Mouse (Mus musculus): ENCODE measurements around the gene E130308A19Rik. TPM values are rescaled to one million over a fixed set of nuclear protein-coding genes. Genes with fewer than 3 reads are reported as not detected.

Gene E130308A19Rik
- total RNA-seq, 2 experiments from 2014 or later = 10.2 to 15.0 TPM

DNA sequence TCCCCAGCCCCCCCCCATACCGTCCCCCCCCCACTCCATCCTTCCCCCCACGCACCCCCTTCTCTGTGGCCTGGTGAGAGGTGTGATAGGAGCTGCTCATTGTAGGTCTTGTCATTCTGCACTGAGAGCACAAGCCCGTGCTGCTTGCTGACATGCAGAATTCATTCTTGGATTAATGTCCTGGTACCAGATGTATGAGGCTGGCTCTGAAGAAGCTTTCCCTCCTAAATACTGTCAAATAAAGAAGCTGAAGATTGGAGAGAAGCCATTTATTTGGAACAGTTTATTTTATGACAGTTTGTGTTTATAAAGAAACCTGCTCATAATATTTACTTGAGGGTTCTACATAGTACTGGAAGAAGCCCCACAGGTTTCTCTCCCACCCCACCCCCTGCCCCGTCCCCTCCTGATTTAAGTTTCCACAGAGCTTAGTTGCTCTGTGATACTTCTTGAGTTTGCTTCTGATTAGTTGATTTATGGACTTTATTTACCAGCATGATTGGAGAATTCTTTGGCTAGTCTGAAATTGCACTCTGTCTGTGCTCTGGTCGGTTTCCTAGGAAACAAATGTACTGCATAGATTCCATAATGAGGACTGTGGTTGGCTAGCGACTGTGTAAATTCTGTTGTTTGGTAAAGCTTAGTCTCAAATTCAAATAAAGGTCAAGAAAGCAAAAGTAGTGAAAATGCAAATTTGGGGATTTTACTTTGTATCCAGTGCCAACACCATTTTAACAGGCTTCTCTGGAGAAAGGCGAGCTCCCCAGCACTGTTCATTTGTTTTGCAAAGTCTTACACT lies 3.3 kb downstream of the E130308A19Rik start:
- intact Hi-C loops (cut with DNase I) = loop anchor here (5.0 kb wide), 3 partner anchors 128 to 248 kb away; no protein-coding TSS in a partner anchor
- DNase-seq (ENCODE audit: low spot score in 2 of 2) = no peak

DNA sequence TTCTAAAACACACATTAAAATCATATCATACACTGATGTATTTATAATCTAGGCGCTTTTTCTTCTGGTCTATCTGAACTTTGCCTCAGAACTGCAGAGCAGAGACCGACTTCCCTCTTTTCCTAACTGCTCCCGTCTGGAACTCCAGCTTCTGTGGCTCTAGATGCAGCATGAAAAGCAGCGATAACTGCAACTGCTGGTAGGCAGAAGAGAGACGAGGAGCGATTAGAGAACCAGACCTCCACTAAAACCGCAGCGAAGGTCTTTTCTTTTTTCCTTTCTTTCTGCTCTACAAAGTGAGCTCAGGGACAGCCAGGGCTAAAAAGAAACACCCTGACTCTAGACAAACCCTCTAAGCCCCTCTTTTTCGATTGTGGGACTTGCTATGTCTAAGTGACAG lies 4.1 kb downstream of the E130308A19Rik start:
- DNase-seq (ENCODE audit: low spot score in 2 of 2) = no peak
- intact Hi-C loops (cut with DNase I) = no loop called here

DNA sequence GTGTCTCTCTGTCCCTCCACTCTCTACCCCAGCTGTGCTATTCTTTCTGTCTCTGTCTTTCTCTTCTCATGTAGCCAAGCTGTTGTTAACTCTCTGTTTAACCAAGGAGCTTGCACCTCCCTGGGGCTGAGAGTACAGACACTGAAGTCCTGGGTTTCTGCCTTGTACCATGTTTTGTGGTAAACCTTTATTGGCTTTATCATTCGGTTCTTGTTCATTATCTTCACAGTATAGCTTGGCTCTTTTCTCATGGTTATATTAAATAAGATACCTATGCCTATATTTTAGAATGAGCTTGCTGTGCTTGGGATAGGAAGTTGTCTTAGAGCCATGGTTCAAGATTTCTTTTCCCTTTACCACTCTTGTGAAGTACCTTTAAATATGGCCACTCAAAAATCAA lies 8.5 kb downstream of the E130308A19Rik start:
- DNase-seq (ENCODE audit: low spot score in 2 of 2) = no peak
- intact Hi-C loops (cut with DNase I) = no loop called here

DNA sequence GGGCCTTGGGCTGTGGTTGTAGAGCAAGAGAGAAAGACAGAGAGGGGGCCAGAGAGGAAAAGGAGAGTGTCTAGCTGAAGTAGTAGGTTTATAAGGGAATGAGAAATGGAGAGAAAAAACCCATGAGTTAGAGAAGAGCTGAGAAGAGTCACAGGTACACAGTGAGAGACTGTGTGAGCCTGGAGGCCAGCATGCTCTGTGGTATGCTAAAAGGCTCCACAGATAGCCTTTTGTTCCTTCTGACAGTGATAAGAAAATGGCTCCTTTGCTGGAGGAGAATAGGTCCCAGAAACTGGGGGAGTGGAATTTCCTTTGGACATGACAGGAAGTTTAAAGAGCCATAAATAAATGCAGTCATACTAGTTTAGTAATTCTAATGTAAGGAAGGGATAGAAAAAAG lies 13.2 kb downstream of the E130308A19Rik start:
- DNase-seq (ENCODE audit: low spot score in 2 of 2) = no peak

DNA sequence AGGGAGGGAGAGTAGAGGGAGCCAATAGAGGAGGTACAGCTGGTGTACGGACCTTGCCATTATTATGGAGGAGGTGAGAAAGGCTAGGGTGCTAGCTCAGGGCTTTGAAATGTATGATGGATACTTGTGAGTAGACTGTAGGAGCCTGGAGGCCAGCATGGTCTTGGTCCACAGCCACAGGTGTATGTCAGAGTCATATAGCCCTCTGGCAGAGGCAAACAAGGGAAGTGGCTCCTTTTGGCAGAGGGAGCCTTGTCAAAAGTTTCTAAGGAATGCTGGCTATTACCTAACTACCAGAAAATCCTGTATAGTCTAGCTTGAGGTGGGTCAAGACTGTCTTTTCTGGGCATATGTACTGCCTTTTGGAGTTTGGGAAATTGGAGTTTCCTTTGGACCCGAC lies 14.7 kb downstream of the E130308A19Rik start:
- intact Hi-C loops (cut with DNase I) = no loop called here
- no peak for DNase-seq (ENCODE audit: low spot score in 2 of 2)

More for the DNA sequence above, 13.2 kb downstream of the E130308A19Rik start:
- intact Hi-C loops (cut with DNase I) = no loop called here

DNA sequence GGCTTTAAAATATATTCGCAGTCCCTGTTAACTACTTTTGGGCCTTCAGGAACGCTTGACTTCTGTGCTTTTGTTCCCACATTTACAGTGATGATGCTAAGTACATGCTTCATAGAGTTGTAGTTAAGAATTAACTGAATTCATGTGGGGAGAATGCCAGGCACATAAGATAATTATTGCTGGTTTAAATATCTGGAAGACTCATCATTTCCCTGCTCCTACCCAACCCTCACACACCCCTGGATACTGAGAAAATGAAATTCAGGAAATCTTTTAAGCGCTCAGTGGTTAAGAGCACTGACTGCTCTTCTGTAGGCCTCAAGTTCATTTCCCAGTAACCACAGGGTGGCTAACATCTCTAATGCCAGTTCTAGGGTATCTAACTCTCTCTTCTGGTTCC lies 16.0 kb downstream of the E130308A19Rik start:
- no peak for DNase-seq (ENCODE audit: low spot score in 2 of 2)
- intact Hi-C loops (cut with DNase I) = no loop called here

DNA sequence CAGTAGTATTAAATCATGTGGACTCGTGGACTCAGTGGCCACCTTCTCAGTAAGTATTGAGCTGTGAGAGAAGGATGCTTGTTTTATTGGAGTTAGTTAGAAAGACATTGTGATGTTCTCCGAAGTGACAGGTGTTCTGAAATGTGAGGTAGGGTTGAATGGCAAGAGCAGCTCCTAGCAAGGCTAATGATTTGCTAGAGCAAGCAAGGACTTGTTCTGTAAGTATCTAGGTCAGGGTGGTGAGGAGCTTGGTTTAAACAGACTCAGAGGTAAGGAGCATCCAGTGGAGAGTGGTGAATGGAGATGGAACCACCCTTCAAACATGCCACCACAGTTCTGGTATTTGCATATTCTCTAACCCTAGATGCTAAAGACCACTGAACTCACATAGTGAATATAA lies 16.6 kb downstream of the E130308A19Rik start:
- intact Hi-C loops (cut with DNase I) = no loop called here
- no peak for DNase-seq (ENCODE audit: low spot score in 2 of 2)

DNA sequence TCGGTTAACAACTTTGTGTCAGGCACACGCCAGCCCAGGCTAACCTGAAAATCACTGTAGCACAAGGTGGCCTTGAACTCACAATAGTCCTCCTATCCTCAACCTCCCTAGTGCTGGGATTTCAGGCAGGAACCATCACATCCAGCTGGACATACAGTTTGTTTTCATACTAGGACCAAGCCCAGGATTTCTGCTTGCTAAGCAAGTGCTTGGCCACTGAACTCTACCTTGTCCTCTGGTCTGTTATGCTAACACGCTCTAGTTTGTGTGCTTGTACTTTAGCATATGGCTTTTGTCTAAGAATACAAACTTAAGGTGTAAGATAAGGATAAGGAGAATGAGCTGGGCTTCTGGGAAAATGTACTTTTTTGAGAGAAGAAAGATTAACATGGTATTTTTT lies 18.4 kb downstream of the E130308A19Rik start:
- intact Hi-C loops (cut with DNase I) = no loop called here
- no peak for DNase-seq (ENCODE audit: low spot score in 2 of 2)

DNA sequence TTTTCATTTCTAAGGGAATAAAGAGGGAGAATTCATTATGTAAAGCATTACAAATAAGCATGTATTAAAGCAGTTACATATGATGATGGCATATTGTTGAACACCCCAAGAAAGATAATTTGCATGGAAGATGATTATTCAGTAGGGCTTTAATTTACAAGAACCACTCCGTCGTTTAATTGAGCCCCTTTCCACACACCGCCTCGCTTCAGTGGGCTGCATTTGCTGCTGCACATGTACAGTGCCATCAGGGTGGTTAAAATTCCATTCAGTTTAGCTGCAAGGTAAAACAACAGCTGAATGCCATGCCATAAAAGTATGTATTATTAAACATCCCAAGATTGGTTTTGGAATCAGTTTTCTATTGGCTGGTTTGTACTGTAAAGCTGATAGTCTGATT lies 19.0 kb downstream of the E130308A19Rik start:
- DNase-seq (ENCODE audit: low spot score in 2 of 2) = no peak
- intact Hi-C loops (cut with DNase I) = no loop called here

DNA sequence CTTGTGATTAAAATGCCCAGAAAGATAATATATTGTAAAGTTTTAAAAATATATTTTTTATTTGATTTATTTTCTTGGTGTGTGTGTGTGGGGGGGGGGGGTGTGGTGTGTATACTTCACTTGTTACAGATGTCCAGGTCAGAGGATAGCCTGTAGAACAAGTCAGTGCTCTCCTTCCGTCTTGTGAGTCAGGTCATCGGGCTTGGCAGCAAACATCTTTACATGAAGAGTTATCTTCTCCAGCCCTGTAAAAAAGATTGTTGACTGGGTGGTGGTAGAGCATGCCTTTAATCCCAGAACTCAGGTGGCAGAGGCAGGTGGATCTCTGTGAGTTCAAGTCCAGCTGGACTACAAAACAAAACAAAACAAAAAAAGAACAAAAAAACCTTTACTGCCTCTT lies 19.6 kb downstream of the E130308A19Rik start:
- DNase-seq (ENCODE audit: low spot score in 2 of 2) = no peak
- intact Hi-C loops (cut with DNase I) = no loop called here

DNA sequence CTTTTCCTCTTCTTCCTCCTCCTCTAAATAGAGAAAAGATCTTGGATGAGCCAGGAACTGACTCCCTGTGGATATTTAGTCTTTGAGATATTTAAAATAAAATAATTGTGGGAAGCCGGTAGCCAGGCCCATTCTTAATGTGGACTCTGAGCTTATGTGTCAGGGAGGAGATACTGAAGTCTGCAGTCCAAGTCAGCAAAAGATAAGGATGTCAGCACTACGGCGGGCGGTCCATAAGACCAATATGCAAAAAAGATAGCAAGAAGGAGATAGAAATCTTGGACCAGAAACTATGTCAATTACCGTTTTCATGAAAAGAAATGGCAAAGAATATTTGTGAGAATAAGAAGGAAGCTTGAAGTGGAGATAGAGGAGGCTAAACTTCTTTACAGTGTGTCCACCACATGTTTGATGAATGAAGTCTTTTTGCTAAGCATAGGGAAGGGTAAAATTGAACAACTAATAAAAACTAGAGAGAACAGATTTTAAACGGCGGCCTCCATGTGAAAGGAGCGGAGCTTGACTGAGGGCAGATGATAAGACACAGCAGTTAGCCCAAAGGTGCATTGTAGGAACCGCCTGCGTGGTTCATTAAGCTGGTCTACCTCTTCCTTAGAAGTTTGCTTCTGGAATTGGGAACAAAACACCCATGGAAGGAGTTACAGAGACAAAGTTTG lies 20.1 kb downstream of the E130308A19Rik start:
- intact Hi-C loops (cut with DNase I) = no loop called here
- DNase-seq (ENCODE audit: low spot score in 2 of 2) = no peak

DNA sequence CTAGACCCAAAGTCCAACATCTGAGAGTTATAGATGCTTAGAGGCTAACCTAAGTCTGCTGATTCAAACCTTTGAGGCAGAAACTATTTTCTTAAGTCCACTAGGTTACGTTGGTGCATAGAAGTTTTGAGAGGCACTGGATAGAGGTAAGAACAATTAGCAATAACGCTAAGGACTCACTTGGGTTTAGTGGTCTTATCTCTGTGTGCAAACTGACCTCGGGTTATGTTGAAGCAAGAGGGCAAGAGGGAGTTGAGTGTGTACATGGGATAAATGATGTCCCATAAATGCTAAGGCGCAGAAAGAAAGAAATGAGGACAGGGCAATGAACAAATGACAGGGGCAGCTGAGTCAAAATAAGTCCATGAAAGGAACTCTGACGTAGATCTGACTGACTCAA lies 23.1 kb downstream of the E130308A19Rik start:
- no peak for DNase-seq (ENCODE audit: low spot score in 2 of 2)
- intact Hi-C loops (cut with DNase I) = no loop called here

DNA sequence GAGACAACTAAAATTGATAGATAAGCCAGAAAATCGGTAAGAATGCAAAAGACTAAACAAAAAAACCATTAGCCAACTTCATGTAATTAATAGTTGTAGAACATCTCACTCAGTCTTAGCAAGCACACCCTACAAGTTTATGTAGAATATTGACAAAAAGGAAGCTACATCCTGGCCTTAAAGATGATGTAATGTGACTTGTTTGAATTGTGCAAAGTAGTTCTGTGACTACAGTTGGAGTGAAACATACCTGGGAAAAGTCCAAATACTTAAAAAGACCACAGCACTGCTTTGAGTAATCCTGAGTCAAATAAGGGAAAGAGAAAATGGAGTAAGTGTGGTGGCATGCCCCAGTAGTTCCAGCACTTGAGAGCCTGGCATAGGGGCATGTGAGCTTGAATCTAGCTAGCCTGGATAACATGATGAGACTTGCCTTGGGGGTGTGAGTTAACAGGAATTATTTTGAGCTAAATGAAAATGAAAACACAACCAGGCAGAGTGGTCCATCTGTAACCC lies 26.2 kb downstream of the E130308A19Rik start:
- DNase-seq (ENCODE audit: low spot score in 2 of 2) = no peak
- intact Hi-C loops (cut with DNase I) = no loop called here

DNA sequence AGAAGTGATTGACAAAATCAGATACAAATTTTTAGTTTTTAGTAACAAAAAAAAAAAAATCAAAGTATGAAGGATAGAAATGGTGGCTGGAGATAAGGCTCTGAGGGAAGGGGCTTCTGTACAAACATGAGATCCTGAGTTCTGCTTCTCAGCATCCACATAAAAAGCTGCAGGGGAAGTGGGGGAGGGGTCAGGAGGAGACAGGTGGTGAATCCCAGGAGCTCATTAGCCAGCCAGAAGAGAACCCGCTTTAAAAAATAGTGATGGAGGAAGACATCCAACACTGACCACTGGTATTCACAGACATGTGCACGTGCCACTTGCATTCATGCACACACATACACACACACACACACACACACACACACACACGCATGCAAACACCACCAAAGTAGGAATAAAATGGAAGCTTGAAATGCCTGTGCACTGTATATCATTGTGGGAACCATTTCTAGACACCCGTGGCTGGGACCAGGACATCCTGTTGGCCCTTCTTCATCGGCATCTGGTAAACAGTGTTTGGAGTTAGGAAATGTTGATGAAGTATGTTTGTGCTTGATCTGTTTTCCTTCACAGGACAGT lies 30.1 kb downstream of the E130308A19Rik start:
- DNase-seq (ENCODE audit: low spot score in 2 of 2) = no peak
- intact Hi-C loops (cut with DNase I) = no loop called here

DNA sequence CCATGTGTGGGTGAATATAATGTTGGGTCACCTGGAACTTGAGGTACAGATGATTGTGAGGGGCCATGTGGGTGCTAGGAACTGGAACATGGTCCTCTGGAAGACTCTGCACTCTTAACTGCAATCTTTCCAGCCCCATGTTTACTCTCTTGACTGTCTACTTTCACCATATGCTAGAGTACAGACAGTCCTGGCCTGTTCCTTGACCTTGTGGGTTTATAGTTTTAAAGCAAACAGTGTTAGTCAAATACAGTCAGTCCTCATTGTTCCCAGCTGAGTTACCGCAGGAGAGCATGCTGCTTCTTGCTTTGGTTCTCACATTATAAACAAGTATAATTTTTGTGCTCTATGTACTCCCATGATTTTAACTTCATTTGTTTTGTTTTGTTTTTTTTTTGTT lies 36.2 kb downstream of the E130308A19Rik start:
- intact Hi-C loops (cut with DNase I) = no loop called here
- no peak for DNase-seq (ENCODE audit: low spot score in 2 of 2)

DNA sequence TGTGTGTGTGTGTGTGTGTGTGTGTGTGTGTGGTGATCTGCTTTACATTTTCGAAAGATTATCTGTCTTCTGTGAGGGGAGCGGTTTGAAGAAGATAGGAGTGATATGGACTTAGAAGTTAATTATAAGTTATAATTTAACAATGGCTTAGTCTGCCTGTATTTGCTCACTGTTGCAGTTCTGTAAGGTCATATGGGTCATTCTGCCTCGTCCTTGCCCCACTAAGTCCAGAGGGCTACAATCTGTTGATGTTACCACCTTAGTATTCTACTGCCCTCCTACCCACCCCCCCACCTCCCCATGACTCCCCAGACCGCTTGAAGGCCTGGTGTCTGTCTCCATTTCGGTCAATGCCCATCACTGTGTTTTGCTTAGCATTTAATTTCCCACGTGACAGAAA lies 37.4 kb downstream of the E130308A19Rik start:
- DNase-seq (ENCODE audit: low spot score in 2 of 2) = no peak
- intact Hi-C loops (cut with DNase I) = no loop called here

DNA sequence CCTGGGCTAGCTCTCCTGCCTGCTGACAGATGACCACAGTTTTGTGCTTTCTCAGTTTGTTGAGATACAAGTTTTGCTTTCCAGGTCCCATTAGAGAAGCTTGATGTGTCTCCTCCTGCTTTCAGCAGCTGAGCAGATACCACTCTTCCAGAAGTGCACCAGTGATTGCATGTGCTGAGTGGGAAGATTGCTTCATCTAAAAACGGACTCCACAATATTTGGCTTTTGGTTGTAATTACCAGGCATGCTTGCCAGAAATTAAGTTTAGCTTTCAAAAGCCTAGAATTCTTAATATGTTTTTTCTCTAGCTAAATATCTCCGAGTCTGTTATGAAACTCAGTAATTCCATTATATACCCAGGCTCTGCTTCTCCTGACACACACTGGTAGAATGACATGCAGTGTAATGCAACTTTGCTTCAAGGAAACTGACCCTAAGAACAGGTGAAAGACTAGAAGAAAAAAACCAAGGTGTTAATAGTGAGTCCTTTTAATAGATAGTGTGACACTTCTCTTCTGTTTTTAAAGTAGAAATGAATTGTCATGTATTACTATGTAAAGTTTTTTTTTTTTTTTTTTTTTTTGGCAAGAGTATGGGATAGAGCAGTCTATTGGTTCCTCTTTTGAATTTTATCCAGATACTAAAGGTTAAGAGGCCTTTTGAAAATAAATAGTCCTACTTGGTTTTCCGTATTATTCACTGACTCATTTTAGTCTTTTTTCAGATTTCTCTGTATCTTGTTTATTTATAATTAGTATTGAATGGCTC lies 40.7 kb downstream of the E130308A19Rik start:
- intact Hi-C loops (cut with DNase I) = no loop called here
- DNase-seq (ENCODE audit: low spot score in 2 of 2) = no peak

DNA sequence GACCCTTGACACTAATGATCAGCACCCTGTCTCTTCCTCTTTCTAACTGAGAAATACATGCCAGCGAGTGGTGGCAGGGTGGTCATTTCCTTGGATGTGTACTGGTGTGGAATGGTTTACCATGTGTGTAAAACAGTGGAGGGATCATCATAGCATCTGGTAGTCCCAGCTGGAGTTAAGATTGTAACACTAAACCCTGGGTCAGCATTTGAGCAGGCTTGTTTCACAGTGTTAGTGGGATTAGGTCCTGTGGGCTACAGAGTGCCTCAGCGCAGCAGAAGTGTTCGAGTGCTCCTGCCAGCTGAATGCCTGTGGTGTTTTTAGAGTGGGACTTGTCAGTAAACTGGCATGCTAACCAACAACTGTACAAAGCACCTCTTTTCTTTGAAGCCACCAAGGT lies 42.0 kb downstream of the E130308A19Rik start:
- DNase-seq (ENCODE audit: low spot score in 2 of 2) = no peak
- intact Hi-C loops (cut with DNase I) = no loop called here

DNA sequence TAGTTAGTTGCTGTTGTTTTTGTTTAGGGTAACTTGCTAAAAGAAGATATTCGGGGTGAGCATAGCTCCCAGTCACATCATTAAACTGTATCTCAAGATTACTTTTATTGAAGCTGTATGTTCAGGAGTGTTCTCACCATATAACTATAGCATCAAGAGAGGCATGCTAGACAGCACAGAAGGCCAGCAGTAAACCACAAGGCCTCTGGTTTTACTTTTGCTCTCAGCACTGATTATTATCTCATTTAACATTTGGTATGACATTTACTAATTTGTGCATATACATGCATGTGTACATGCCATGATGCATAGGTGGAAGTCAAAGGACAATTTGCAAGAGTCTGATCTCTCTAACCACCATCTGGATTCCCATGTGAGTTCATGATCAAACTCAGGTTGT lies 43.1 kb downstream of the E130308A19Rik start:
- intact Hi-C loops (cut with DNase I) = no loop called here
- DNase-seq (ENCODE audit: low spot score in 2 of 2) = no peak

DNA sequence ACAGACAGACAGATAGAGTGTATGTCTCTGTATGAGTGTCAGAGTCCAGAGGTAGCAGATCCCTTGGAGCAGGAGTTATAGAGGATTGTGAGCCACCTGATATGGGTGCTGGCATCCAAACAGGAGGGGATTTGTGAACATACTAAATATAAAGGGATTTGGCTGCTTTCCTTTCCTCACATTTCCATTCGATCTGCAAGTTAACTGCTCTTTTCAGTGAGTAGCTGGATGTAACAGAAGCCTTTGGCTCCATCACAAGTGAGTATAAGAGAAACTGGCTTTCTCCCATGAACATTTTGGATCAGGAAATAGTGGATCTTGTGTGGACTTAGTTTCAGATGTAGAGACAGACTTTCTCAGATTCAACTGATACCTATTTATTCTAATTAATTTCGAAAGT lies 44.0 kb downstream of the E130308A19Rik start:
- intact Hi-C loops (cut with DNase I) = no loop called here
- no peak for DNase-seq (ENCODE audit: low spot score in 2 of 2)
